Mouse (Mus musculus) heart, postnatal 0 days (tissue): ENCODE data around the gene Heatr5b.

Experiments
- CTCF ChIP-seq: IDR thresholded peaks from 2 replicates; pipeline ENCODE4 v1.5.1; 2016; ENCODE audit warnings: antibody characterized with exemption, control low read depth, low read depth
- EP300 ChIP-seq: IDR thresholded peaks from 2 replicates; pipeline ENCODE4 v1.6.1; 2016; ENCODE audit warnings: antibody characterized with exemption, low read depth

DNA sequence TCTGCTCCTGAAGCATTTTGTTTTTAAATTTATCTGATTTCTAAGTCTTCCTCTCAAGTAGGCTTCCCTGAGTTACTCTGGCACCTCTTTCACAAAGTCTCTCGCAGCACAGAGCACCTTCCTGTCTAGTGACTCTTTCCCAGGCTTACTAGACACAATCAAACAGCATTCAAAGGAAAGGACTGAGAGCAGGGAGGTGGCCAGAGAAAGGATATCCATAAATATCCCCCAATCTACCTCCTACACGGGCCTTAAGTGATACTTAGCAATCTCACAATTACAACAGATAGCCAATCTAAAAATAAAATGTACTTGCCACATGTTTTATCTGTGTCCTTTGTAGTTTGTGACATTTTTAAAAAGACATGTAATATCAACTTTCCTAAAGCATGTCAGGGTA lies 66.2 kb downstream of the Heatr5b start:
- TF ChIP-seq CTCF (no peak), EP300 (peak; percentile 28; the same call in 1 of the 2 replicates)
